Mouse (Mus musculus) lung, postnatal 0 days (tissue): ENCODE measurements around the gene Lingo4. TPM values are rescaled to one million over a fixed set of nuclear protein-coding genes. Genes with fewer than 3 reads are reported as not detected.
A peak's percentile ranks its signal among the peaks of the same experiment; 100 is the strongest.

Experiments
- ATAC-seq: fragments of 200-750 bp; cut with Nextera tagmentation; 2 replicates; pipeline ENCODE4 v1.8.0; 2017; ENCODE audit warnings: moderate library complexity
- DNase-seq: peaks from one replicate; pipeline ENCODE4 v3.0.0-alpha.2; 2016; ENCODE audit warnings: low spot score
- H3K27ac ChIP-seq: fragments of 300-500 bp; sonication (generic); 2 replicates; pipeline ENCODE4 v1.5.1; 2014; ENCODE audit warnings: antibody characterized with exemption, mild to moderate bottlenecking, low read length, mixed read lengths
- H3K27me3 ChIP-seq: fragments of 300-500 bp; sonication (generic); replicated peaks from 2 replicates; pipeline ENCODE4 v1.6.1; 2014; ENCODE audit warnings: low read length, mixed read lengths; ENCODE audit not compliant: insufficient read depth
- H3K36me3 ChIP-seq: fragments of 300-500 bp; sonication (generic); 2 replicates; pipeline ENCODE4 v1.6.1; 2014; ENCODE audit warnings: low read length, mixed read lengths; ENCODE audit not compliant: insufficient read depth
- H3K4me1 ChIP-seq: fragments of 300-500 bp; sonication (generic); 2 replicates; pipeline ENCODE4 v1.6.1; 2014; ENCODE audit warnings: antibody characterized with exemption, low read depth, low read length, mixed read lengths; ENCODE audit not compliant: insufficient read depth
- H3K4me2 ChIP-seq: fragments of 300-500 bp; sonication (generic); replicated peaks from 2 replicates; pipeline ENCODE4 v1.6.1; 2014; ENCODE audit warnings: low read depth, mild to moderate bottlenecking, low read length, moderate library complexity, mixed read lengths
- H3K4me3 ChIP-seq: fragments of 300-500 bp; sonication (generic); 2 replicates; pipeline ENCODE4 v1.5.1; 2014; ENCODE audit warnings: low read depth, low read length
- H3K9ac ChIP-seq: fragments of 300-500 bp; sonication (generic); replicated peaks from 2 replicates; pipeline ENCODE4 v1.6.1; 2014; ENCODE audit warnings: low read depth, mild to moderate bottlenecking
- H3K9me3 ChIP-seq: fragments of 300-500 bp; sonication (generic); 2 replicates; pipeline ENCODE4 v1.6.1; 2016; ENCODE audit warnings: low read length, mixed read lengths
- CTCF ChIP-seq: IDR thresholded peaks from 2 replicates; pipeline ENCODE4 v1.5.1; 2016; ENCODE audit warnings: antibody characterized with exemption, mild to moderate bottlenecking
- EP300 ChIP-seq: IDR thresholded peaks from 2 replicates; pipeline ENCODE4 v1.6.1; 2016; ENCODE audit warnings: antibody characterized with exemption, mild to moderate bottlenecking, control low read depth
- WGBS: fragments of 180-500 bp; shearing (Covaris S2); extraction: QIAGEN DNeasy Blood & Tissue Kit; methylation state at CpG from one replicate; pipeline ENCODE4 v1.1.7; 2014; 5-methylcytosine and 5-hydroxymethylcytosine counted together
- polyA plus RNA-seq: library from polyadenylated mRNA; unstranded; fragments of >200 nt; fragmentation: Nextera tagmentation; extraction: Ambion mirVana; gene quantifications from 2 replicates; pipeline ENCODE4 v1.2.1, GENCODE M21; 2015

Lingo4 gene
- polyA plus RNA-seq, 1 experiment from 2014 or later: 0.26 TPM

DNA sequence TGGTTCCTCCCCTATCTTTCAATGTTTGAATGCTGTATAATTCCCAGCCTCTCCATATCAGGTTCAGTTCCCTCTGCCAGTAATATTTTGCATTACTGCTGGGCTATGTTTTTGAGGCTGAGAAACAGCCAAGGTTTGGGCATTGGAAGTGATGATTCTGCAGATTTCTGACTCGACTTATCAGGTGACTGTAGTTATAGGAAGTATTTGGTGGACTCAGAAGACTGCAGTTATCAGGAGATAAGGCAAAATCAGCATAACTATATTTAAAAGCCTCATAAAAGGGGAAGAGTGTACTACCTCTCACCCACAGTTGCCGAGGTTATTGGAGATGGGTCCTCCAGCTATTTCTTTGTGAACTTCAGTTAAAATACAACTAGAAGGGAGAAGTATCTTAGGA, 32.7 kb downstream of the Lingo4 start:
- no peaks in the 10 kb centered on the region for H3K36me3 ChIP-seq
- no peak overlapping the region for H3K4me2 ChIP-seq
- no peak overlapping the region for H3K27ac ChIP-seq
- TF ChIP-seq EP300 (no peak), CTCF (no peak)
- H3K4me1 ChIP-seq: no peaks in the 10 kb centered on the region
- 40% methylated on average over 2 of the region's 2 CpGs for WGBS
- H3K9me3 ChIP-seq: no peaks in the 10 kb centered on the region
- H3K27me3 ChIP-seq: no peaks in the 10 kb centered on the region
- H3K4me3 ChIP-seq: no peak overlapping the region
- no peak overlapping the region for H3K9ac ChIP-seq
- DNase-seq (no peak), ATAC-seq (no peak)

DNA sequence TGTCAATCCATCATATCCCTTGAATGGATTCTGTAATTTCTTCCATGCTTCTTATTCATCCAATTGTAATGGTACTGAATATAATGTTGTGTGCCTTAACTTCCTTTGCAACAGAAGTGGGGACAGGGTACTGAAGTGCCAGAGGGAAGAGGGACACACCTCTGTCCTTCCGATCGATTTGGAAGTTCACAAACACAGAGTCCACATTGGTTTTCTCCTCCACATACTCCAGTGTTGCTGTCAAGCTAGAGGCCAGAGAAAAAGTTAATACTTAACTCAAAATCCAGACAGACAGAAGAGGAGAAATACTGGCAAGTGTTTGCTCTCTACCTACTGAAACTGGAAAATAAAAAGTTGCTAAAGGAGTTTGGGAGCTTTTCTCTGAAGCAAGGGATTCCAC, 36.0 kb downstream of the Lingo4 start:
- no peak overlapping the region for H3K4me3 ChIP-seq
- no peaks in the 10 kb centered on the region for H3K36me3 ChIP-seq
- DNase-seq: no peak
- no peak overlapping the region for H3K27ac ChIP-seq
- H3K27me3 ChIP-seq: no peaks in the 10 kb centered on the region
- H3K4me2 ChIP-seq: no peak overlapping the region
- no peak overlapping the region for H3K9ac ChIP-seq
- H3K4me1 ChIP-seq: no peaks in the 10 kb centered on the region
- ATAC-seq: no peak
- H3K9me3 ChIP-seq: no peaks in the 10 kb centered on the region
- TF ChIP-seq CTCF (no peak), EP300 (no peak)
- WGBS: 54% methylated on average over 2 of the region's 2 CpGs

DNA sequence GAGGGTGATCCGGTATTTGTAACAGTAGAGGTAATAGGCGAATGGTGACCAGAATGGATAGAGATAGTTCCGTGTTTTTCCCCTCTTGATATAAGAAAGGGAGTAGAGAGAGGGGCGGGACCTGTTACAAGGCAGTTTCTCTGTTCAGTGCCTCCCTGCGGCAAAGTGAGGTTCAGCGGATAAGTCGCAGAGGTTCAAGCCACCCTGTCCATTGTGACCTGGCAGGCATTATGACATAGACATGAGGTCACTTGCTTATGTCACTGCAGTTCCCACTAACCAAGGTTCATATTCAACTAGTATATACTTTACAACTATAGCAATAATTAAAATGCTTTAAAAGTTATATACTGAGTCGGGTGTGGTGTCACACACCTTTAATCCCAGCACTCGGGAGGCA, 38.1 kb downstream of the Lingo4 start:
- DNase-seq: no peak
- no peak for ATAC-seq
- H3K27ac ChIP-seq: no peak overlapping the region
- no peak for TF ChIP-seq EP300
- TF ChIP-seq CTCF: no peak
- no peaks in the 10 kb centered on the region for H3K27me3 ChIP-seq
- no peaks in the 10 kb centered on the region for H3K4me1 ChIP-seq
- no peak overlapping the region for H3K9ac ChIP-seq
- H3K4me3 ChIP-seq: no peak overlapping the region
- no peak overlapping the region for H3K4me2 ChIP-seq
- WGBS: 79% methylated on average over 9 of the region's 9 CpGs
- H3K9me3 ChIP-seq: no peaks in the 10 kb centered on the region
- no peaks in the 10 kb centered on the region for H3K36me3 ChIP-seq

DNA sequence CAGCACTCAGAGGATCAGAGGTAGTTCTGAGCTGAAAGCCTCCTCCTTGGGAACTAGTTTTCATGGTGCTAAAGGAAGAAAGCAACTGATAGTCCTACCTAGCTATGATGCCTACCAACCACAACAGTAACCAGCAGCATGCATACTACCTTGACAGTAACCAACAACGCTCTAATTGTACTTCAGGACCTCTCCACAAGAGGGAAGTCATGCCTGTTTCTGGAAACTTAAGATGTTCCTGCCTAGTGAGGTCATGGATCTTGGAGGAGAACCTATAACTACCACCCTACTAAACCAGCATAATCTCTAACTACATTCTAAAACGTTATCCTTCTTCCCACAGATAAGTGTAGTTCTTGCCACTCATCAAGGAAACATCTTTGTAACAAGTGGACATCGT, 42.9 kb downstream of the Lingo4 start:
- no peak for TF ChIP-seq EP300
- TF ChIP-seq CTCF: peak; percentile 66
- ATAC-seq (no peak), DNase-seq (peak; percentile 22)
- no peak overlapping the region for H3K27ac ChIP-seq
- no peak overlapping the region for H3K4me3 ChIP-seq
- no peaks in the 10 kb centered on the region for H3K27me3 ChIP-seq
- H3K4me1 ChIP-seq: no peaks in the 10 kb centered on the region
- H3K9me3 ChIP-seq: no peaks in the 10 kb centered on the region
- H3K36me3 ChIP-seq: no peaks in the 10 kb centered on the region
- no peak overlapping the region for H3K9ac ChIP-seq
- WGBS: 41% methylated on average over 3 of the region's 3 CpGs
- H3K4me2 ChIP-seq: no peak overlapping the region

DNA sequence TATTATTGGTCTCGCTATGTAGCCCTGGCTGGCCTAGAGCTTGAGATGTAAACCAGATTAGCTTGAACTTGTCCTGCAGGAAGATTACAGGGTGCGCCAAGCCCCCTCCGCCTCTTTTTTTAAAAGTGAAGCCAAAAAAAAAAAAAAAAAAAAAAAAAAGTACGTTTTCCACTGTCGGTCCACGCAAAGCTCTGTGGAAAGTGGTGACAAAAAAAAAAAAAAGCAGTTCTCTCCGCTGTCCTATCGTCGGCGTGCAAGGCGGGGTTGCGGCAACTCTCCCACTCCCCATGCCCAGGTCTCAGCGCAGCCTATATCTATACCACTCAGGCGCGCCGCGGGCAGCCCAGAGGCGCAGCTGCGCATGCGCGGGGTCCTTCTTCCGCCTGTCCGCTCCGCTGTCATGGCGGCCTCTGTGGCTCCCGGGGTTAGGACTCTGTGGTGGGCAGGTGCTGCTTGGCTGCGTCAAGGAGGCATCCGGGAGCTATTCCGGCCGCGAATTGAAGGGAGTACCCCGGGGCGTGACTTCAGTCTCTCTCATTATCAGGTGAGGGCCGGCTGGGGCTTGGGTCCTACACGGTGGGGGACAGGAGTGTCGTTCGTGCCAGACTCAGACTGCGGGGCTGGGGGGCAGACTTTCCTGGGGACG, 44.8 kb downstream of the Lingo4 start, which contains the start of gene Mrpl9:
Gene Mrpl9 (plus strand): TSS at position 368 of the 646 bp plus-strand sequence.
- under 1% methylated on average over 38 of the region's 39 CpGs for WGBS
- DNase-seq: peak; percentile 95
- H3K9me3 ChIP-seq: no peaks in the 10 kb centered on the region

DNA sequence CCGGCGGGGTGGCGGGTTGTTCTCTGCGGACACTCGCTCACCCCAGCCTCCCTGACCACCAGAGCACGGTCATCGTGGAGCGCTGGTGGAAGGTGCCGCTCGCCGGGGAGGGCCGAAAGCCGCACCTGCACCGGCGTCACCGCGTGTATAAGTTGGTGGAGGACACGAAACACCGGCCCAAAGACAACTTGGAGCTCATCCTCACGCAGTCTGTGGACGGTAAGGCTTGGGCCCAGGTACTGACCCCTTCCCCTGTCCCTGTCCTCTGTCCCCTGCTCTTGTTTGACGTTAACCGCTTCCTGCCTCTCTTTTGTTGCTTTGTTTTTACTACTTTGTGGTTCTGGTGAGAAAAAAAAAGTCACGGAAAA, 45.3 kb downstream of the Lingo4 start, which contains the start of gene Oaz3:
Gene Oaz3 (minus strand): TSS at position 319 of the 368 bp plus-strand sequence.
- TF ChIP-seq CTCF (no peak), EP300 (no peak)
- peak within 1 kb of the TSS; percentile 68 for H3K27ac ChIP-seq
- peak; percentile 55 for ATAC-seq

More for the DNA sequence above, 44.8 kb downstream of the Lingo4 start, which contains the start of gene Mrpl9:
- Histone ChIP-seq H3K4me1 (no peaks in the 10 kb centered on the region), H3K27me3 (no peaks in the 10 kb centered on the region), H3K9ac (peak within 1 kb of the TSS; percentile 93), H3K36me3 (no peaks in the 10 kb centered on the region; the same call in none of the 2 replicates), H3K27ac (peak within 1 kb of the TSS; percentile 68), H3K4me3 (peak within 1 kb of the TSS; percentile 87), H3K4me2 (peak within 1 kb of the TSS; percentile 90)
- peak; percentile 99 for ATAC-seq
- TF ChIP-seq EP300: no peak

More for the DNA sequence above, 45.3 kb downstream of the Lingo4 start, which contains the start of gene Oaz3:
- Histone ChIP-seq H3K4me2 (peak within 1 kb of the TSS; percentile 90), H3K9me3 (no peaks in the 10 kb centered on the region), H3K36me3 (no peaks in the 10 kb centered on the region; the same call in none of the 2 replicates), H3K9ac (peak within 1 kb of the TSS; percentile 93), H3K27me3 (no peaks in the 10 kb centered on the region), H3K4me1 (no peaks in the 10 kb centered on the region), H3K4me3 (peak within 1 kb of the TSS; percentile 87)
- DNase-seq: no peak
- WGBS: under 1% methylated on average over 24 of the region's 24 CpGs
